Mouse (Mus musculus) MEL (cell line): ENCODE measurements at regions not wholly inside any gene's neighbourhood (a gene's known extent, or its start where the extent isn't known, plus 50 kb on each side); places are given as distances from the start of the nearest gene placed in this dataset.

Experiments used
- DNase-seq: peaks from one replicate; pipeline ENCODE4 v3.0.0; 2011; ENCODE audit warnings: low read depth, low spot score
- H3K27ac ChIP-seq: 2 replicates; pipeline ENCODE4 v1.5.1; 2012; ENCODE audit warnings: low read depth, mild to moderate bottlenecking, control low read depth, low read length, moderate library complexity; ENCODE audit not compliant: control insufficient read depth
- H3K27me3 ChIP-seq, 2 experiments: fragments of 150-350 bp in 1 of 2; sonication (generic) in 1 of 2; 2 replicates each; pipeline ENCODE4 v1.6.1; 2012; ENCODE audit warnings: low read length in 2 of 2, mild to moderate bottlenecking in 2 of 2, improper control_type of control experiment in 1 of 2, moderate library complexity in 1 of 2; ENCODE audit not compliant: insufficient read depth in 2 of 2, control insufficient read depth in 1 of 2
- H3K36me3 ChIP-seq, 2 experiments: 2 replicates each; pipeline ENCODE4 v1.6.1; 2012 to 2014; ENCODE audit warnings: low read length in 2 of 2, improper control_type of control experiment in 1 of 2, inconsistent platforms in 1 of 2, mild to moderate bottlenecking in 1 of 2; ENCODE audit not compliant: insufficient read depth in 2 of 2, control insufficient read depth in 1 of 2
- H3K4me1 ChIP-seq, 2 experiments: fragments of 150-350 bp in 1 of 2; sonication (generic) in 1 of 2; 2 replicates each; pipeline ENCODE4 v1.6.1; 2012; ENCODE audit warnings: low read length in 2 of 2, improper control_type of control experiment in 1 of 2, mild to moderate bottlenecking in 1 of 2; ENCODE audit not compliant: insufficient read depth in 2 of 2, control insufficient read depth in 1 of 2
- H3K4me3 ChIP-seq, 2 experiments: fragments of 150-350 bp in 1 of 2; sonication (generic) in 1 of 2; 2 replicates each; pipeline ENCODE4 v1.5.1; 2012; ENCODE audit warnings: low read depth in 2 of 2, low read length in 2 of 2, mild to moderate bottlenecking in 2 of 2, moderate library complexity in 2 of 2, control low read depth in 1 of 2, improper control_type of control experiment in 1 of 2; ENCODE audit not compliant: control insufficient read depth in 1 of 2, insufficient read depth in 1 of 2
- H3K79me2 ChIP-seq: 2 replicates; pipeline ENCODE4 v1.6.1; 2012; ENCODE audit warnings: mild to moderate bottlenecking, low read length, moderate library complexity; ENCODE audit not compliant: control insufficient read depth, poor library complexity, insufficient read depth
- H3K9ac ChIP-seq: 2 replicates; pipeline ENCODE4 v1.6.1; 2012; ENCODE audit warnings: low read depth, mild to moderate bottlenecking, control low read depth, low read length, moderate library complexity; ENCODE audit not compliant: control insufficient read depth, poor library complexity, severe bottlenecking
- H3K9me3 ChIP-seq: fragments of 150-350 bp; sonication (generic); replicated peaks from 2 replicates; pipeline ENCODE4 v1.6.1; 2012; ENCODE audit warnings: mild to moderate bottlenecking, low read length, improper control_type of control experiment, moderate library complexity; ENCODE audit not compliant: insufficient read depth
- CHD1 ChIP-seq: IDR thresholded peaks from 2 replicates; pipeline ENCODE4 v1.6.1; 2012; ENCODE audit warnings: low read depth, mild to moderate bottlenecking, inconsistent platforms, low read length, improper control_type of control experiment
- CHD2 ChIP-seq: IDR thresholded peaks from 2 replicates; pipeline ENCODE4 v1.6.1; 2011; ENCODE audit warnings: low read length, improper control_type of control experiment
- CTCF ChIP-seq, 3 experiments: IDR thresholded peaks in 2 of 3; conservative IDR thresholded peaks in 1 of 3; 2 replicates each; pipeline ENCODE4 v1.5.1; 2011 to 2012; ENCODE audit warnings: low read length in 3 of 3, low read depth in 2 of 3, mild to moderate bottlenecking in 2 of 3, improper control_type of control experiment in 1 of 3, inconsistent platforms in 1 of 3, mixed read lengths in 1 of 3, moderate library complexity in 1 of 3; ENCODE audit not compliant: control insufficient read depth in 1 of 3, insufficient read depth in 1 of 3, poor library complexity in 1 of 3, severe bottlenecking in 1 of 3
- E2F4 ChIP-seq: IDR thresholded peaks from 2 replicates; pipeline ENCODE4 v1.6.1; 2011; ENCODE audit warnings: low read depth, low read length, improper control_type of control experiment, borderline replicate concordance
- ELF1 ChIP-seq: IDR thresholded peaks from 2 replicates; pipeline ENCODE4 v1.6.1; 2014; ENCODE audit warnings: low read depth, mild to moderate bottlenecking, inconsistent platforms, low read length, improper control_type of control experiment, moderate library complexity
- EP300 ChIP-seq, 2 experiments: IDR thresholded peaks; 2 replicates each; pipeline ENCODE4 v1.6.1; 2011; ENCODE audit warnings: improper control_type of control experiment in 2 of 2, low read length in 2 of 2, low read depth in 1 of 2, mild to moderate bottlenecking in 1 of 2
- ETS1 ChIP-seq: IDR thresholded peaks from 2 replicates; pipeline ENCODE4 v1.6.1; 2012; ENCODE audit warnings: low read depth, mild to moderate bottlenecking, inconsistent platforms, low read length, improper control_type of control experiment, moderate library complexity
- MAFK ChIP-seq: IDR thresholded peaks from 2 replicates; pipeline ENCODE4 v1.6.1; 2011; ENCODE audit warnings: low read depth, mild to moderate bottlenecking, low read length, improper control_type of control experiment, borderline replicate concordance
- MXI1 ChIP-seq: IDR thresholded peaks from 2 replicates; pipeline ENCODE4 v1.6.1; 2011; ENCODE audit warnings: mild to moderate bottlenecking, low read depth, low read length, improper control_type of control experiment
- MYC ChIP-seq: IDR thresholded peaks from 2 replicates; pipeline ENCODE4 v1.6.1; 2011; ENCODE audit warnings: low read depth, mild to moderate bottlenecking, low read length, improper control_type of control experiment, moderate library complexity
- POLR2AphosphoS2 ChIP-seq: IDR thresholded peaks from 2 replicates; pipeline ENCODE4 v1.6.1; 2011; ENCODE audit warnings: low read length, improper control_type of control experiment
- POLR2AphosphoS5 ChIP-seq: IDR thresholded peaks from 2 replicates; pipeline ENCODE4 v1.6.1; 2012; ENCODE audit warnings: low read depth, borderline replicate concordance, mild to moderate bottlenecking, inconsistent platforms, low read length, moderate library complexity, mixed read lengths
- RAD21 ChIP-seq: IDR thresholded peaks from 2 replicates; pipeline ENCODE4 v1.6.1; 2011; ENCODE audit warnings: mild to moderate bottlenecking, low read depth, low read length, improper control_type of control experiment
- RCOR1 ChIP-seq: IDR thresholded peaks from 2 replicates; pipeline ENCODE4 v1.6.1; 2012; ENCODE audit warnings: low read depth, mild to moderate bottlenecking, inconsistent platforms, low read length, improper control_type of control experiment
- TCF12 ChIP-seq: IDR thresholded peaks from 2 replicates; pipeline ENCODE4 v1.6.1; 2014; ENCODE audit warnings: low read depth, mild to moderate bottlenecking, inconsistent platforms, low read length, improper control_type of control experiment, moderate library complexity
- USF2 ChIP-seq, 2 experiments: IDR thresholded peaks; 2 replicates each; pipeline ENCODE4 v1.6.1; 2011 to 2012; ENCODE audit warnings: improper control_type of control experiment in 2 of 2, low read length in 2 of 2, borderline replicate concordance in 1 of 2, inconsistent platforms in 1 of 2, low read depth in 1 of 2, mild to moderate bottlenecking in 1 of 2; ENCODE audit not compliant: insufficient read depth in 1 of 2
- ZC3H11A ChIP-seq: IDR thresholded peaks from 2 replicates; pipeline ENCODE4 v1.6.1; 2012; ENCODE audit warnings: low read depth, mild to moderate bottlenecking, inconsistent platforms, low read length, improper control_type of control experiment
- ZMIZ1 ChIP-seq: IDR thresholded peaks from 2 replicates; pipeline ENCODE4 v1.6.1; 2012; ENCODE audit warnings: low read depth, mild to moderate bottlenecking, inconsistent platforms, low read length, improper control_type of control experiment, moderate library complexity

- no peaks in the 10 kb centered on the region for H3K9me3 ChIP-seq
- H3K9ac ChIP-seq = no peak overlapping the region
- H3K79me2 ChIP-seq = no peaks in the 10 kb centered on the region
- DNase-seq = no peak
- no peaks in the 10 kb centered on the region for H3K4me1 ChIP-seq
- TF ChIP-seq CTCF (IDR thresholded peaks at IDR 0.05 in 2 of 3, conservative IDR thresholded peaks at IDR 0.05 in 1 of 3; ENCODE audit: control insufficient read depth in 1 of 3, insufficient read depth in 1 of 3, low read depth in 2 of 3, low read length in 3 of 3, poor library complexity in 1 of 3, severe bottlenecking in 1 of 3) (no peak), ZC3H11A (no peak)
- TF ChIP-seq, all 39 proteins: peak for 0
- no peak overlapping the region for H3K27ac ChIP-seq
- no peaks in the 10 kb centered on the region for H3K27me3 ChIP-seq
- H3K36me3 ChIP-seq = no peaks in the 10 kb centered on the region
- H3K4me3 ChIP-seq = no peak overlapping the region
Measured at GRCm38 (mm10) chr9:115617909-115618308, 291.3 kb upstream of the Gadl1 start.

- Histone ChIP-seq H3K36me3 (no peaks in the 10 kb centered on the region), H3K9ac (no peak overlapping the region), H3K27me3 (no peaks in the 10 kb centered on the region), H3K79me2 (no peaks in the 10 kb centered on the region), H3K9me3 (no peaks in the 10 kb centered on the region), H3K4me1 (no peaks in the 10 kb centered on the region), H3K4me3 (no peak overlapping the region), H3K27ac (no peak overlapping the region)
- TF ChIP-seq ZMIZ1 = no peak
- TF ChIP-seq USF2 (IDR thresholded peaks at IDR 0.05; ENCODE audit: borderline replicate concordance in 1 of 2, insufficient read depth in 1 of 2, low read depth in 1 of 2, low read length in 2 of 2) = no peak
- no peak for TF ChIP-seq POLR2AphosphoS5
- no peak for TF ChIP-seq RCOR1
- no peak for TF ChIP-seq ETS1
- TF ChIP-seq TCF12 = no peak
- TF ChIP-seq MXI1 = no peak
- no peak for TF ChIP-seq CHD2
- TF ChIP-seq E2F4 = no peak
- no peak for TF ChIP-seq MYC
- no peak for TF ChIP-seq ELF1
- no peak for TF ChIP-seq MAFK
- DNase-seq = no peak
Measured at GRCm38 (mm10) chr9:115623948-115624347, 285.3 kb upstream of the Gadl1 start.

GRCm38 (mm10) chr9:115624721-115625496 lies 284.3 kb upstream of the Gadl1 start:
- H3K36me3 ChIP-seq = no peaks in the 10 kb centered on the region
- H3K4me3 ChIP-seq = no peak overlapping the region
- H3K9me3 ChIP-seq = no peaks in the 10 kb centered on the region
- H3K4me1 ChIP-seq = no peaks in the 10 kb centered on the region
- H3K27ac ChIP-seq = no peak overlapping the region
- no peak for DNase-seq
- no peak overlapping the region for H3K9ac ChIP-seq
- H3K79me2 ChIP-seq = no peaks in the 10 kb centered on the region
- TF ChIP-seq RAD21 (no peak), EP300 (IDR thresholded peaks at IDR 0.05; ENCODE audit: low read depth in 1 of 2, low read length in 2 of 2) (no peak), POLR2AphosphoS2 (no peak), CHD1 (no peak), ETS1 (no peak)
- TF ChIP-seq, all 39 proteins: peak for 0
- no peaks in the 10 kb centered on the region for H3K27me3 ChIP-seq
